Comparison of ENCODE assay signal across 20 mouse cellular contexts in the genomic region with DNA sequence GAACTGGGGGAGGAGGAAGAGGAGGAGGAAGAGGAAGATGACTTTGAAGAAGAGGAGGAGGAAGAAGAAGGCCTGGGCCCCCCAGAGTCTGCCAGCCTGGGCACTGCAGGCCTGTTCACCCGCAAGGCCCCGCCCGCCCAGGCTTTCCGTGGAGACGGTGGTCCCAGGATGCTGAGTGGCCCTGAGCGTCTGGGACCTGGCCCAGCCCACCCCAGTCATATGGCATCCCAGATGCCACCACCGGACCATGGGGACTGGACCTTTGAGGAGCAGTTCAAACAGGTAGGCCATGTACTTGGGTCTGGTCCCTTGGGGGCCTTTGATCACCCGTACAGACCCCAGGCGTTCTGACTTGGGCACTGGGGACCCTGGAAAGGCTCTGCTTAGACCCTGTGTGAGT. TPM values are rescaled to one million over a fixed set of nuclear protein-coding genes. Genes with fewer than 3 reads are reported as not detected.
DNase-seq lines count a peak whose midpoint lies in the region; ATAC-seq and TF ChIP-seq lines count a peak whose summit lies in the region.
"Had no signal": no experiment of that assay in that cellular context is flagged by ENCODE, and none has a peak within 500 bp of the region (broad histone marks: within the 10 kb centered on the region; RNA-seq: fewer than 3 reads in every experiment).

No protein-coding gene starts in this region.

- H3K9ac ChIP-seq in kidney, embryonic 16.5 days (replicated peaks; ENCODE audit: low read length) = no peak overlapping the region; the same call in 1 of the 2 replicates
- no peak overlapping the region for H3K9ac ChIP-seq in stomach, embryonic 15.5 days
- no peak overlapping the region for H3K9ac ChIP-seq in stomach, postnatal 0 days (ENCODE audit: low read length)
- H3K9ac ChIP-seq: kidney, embryonic 15.5 days; limb, embryonic 15.5 days had no signal

- no peaks in the 10 kb centered on the region for H3K27me3 ChIP-seq in kidney, embryonic 16.5 days (ENCODE audit: insufficient read depth, low read length)
- H3K27me3 ChIP-seq in stomach, embryonic 15.5 days (replicated peaks) = no peaks in the 10 kb centered on the region
- no peaks in the 10 kb centered on the region for H3K27me3 ChIP-seq in stomach, postnatal 0 days (ENCODE audit: control insufficient read depth, insufficient read depth, low read length)
- H3K27me3 ChIP-seq: kidney, embryonic 15.5 days; limb, embryonic 15.5 days had no signal

- H3K4me2 ChIP-seq in kidney, embryonic 16.5 days (replicated peaks; ENCODE audit: low read depth, low read length) = no peak overlapping the region
- no peak overlapping the region for H3K4me2 ChIP-seq in stomach, embryonic 15.5 days
- no peak overlapping the region for H3K4me2 ChIP-seq in stomach, postnatal 0 days (replicated peaks; ENCODE audit: low read depth)
- H3K4me2 ChIP-seq: limb, embryonic 15.5 days had no signal

- 88% methylated on average over 9 of the region's 9 CpGs for WGBS in kidney, embryonic 16.5 days
- 77% methylated on average over 9 of the region's 9 CpGs for WGBS in stomach, embryonic 15.5 days
- 80% methylated on average over 9 of the region's 9 CpGs for whole genome bisulfite sequencing in stomach, postnatal 0 days

- peaks cover 24% of the 10 kb centered on the region for H3K36me3 ChIP-seq in kidney, embryonic 16.5 days (ENCODE audit: insufficient read depth, low read length)
- H3K36me3 ChIP-seq in stomach, embryonic 15.5 days = peaks cover 8% of the 10 kb centered on the region; the same call in 1 of the 2 replicates
- peaks cover 2% of the 10 kb centered on the region; the same call in 1 of the 2 replicates for H3K36me3 ChIP-seq in stomach, postnatal 0 days (ENCODE audit: control insufficient read depth, insufficient read depth, low read length)

- peaks cover 78% of the 10 kb centered on the region for H3K4me1 ChIP-seq in kidney, embryonic 16.5 days (ENCODE audit: insufficient read depth, low read length)
- H3K4me1 ChIP-seq in stomach, embryonic 15.5 days = peaks cover 53% of the 10 kb centered on the region
- H3K4me1 ChIP-seq in stomach, postnatal 0 days (replicated peaks; ENCODE audit: control insufficient read depth, insufficient read depth) = peaks cover 22% of the 10 kb centered on the region

- peak overlapping the region; percentile 77; the same call in 1 of the 2 replicates for H3K27ac ChIP-seq in gastrocnemius, adult 2 months
- peak overlapping the region; percentile 41; the same call in 1 of the 2 replicates for H3K27ac ChIP-seq in kidney, embryonic 16.5 days (ENCODE audit: low read length)
- H3K27ac ChIP-seq in stomach, embryonic 15.5 days = peak overlapping the region; percentile 62; the same call in 1 of the 2 replicates
- no peak overlapping the region for H3K27ac ChIP-seq in stomach, postnatal 0 days (replicated peaks)

- no peaks in the 10 kb centered on the region for H3K9me3 ChIP-seq in kidney, embryonic 16.5 days (ENCODE audit: low read length)
- H3K9me3 ChIP-seq in stomach, embryonic 15.5 days = no peaks in the 10 kb centered on the region
- H3K9me3 ChIP-seq in stomach, postnatal 0 days (ENCODE audit: control insufficient read depth, low read length) = no peaks in the 10 kb centered on the region
- H3K9me3 ChIP-seq: kidney, embryonic 15.5 days; limb, embryonic 15.5 days had no signal

- no peak for TF ChIP-seq CTCF in gastrocnemius, adult 2 months (IDR thresholded peaks at IDR 0.05)
- no peak for TF ChIP-seq CTCF in stomach, postnatal 0 days (IDR thresholded peaks at IDR 0.05; ENCODE audit: low read depth)

- intact Hi-C loops in gastrocnemius, adult 2 months (cut with DNase I) = no loop called here

- no peak overlapping the region for H3K4me3 ChIP-seq in gastrocnemius, adult 2 months
- no peak overlapping the region for H3K4me3 ChIP-seq in kidney, embryonic 16.5 days (ENCODE audit: low read length)
- H3K4me3 ChIP-seq in stomach, embryonic 15.5 days (replicated peaks) = no peak overlapping the region
- H3K4me3 ChIP-seq in stomach, postnatal 0 days (ENCODE audit: low read depth, low read length) = no peak overlapping the region
- H3K4me3 ChIP-seq: limb, embryonic 15.5 days had no signal

- DNase-seq in gastrocnemius, adult 2 months = no peak
- DNase-seq in gastrocnemius, postnatal 10 days = no peak
- DNase-seq in kidney, postnatal 36 days = no peak
- DNase-seq in stomach, postnatal 0 days (ENCODE audit: low spot score) = no peak
- DNase-seq in adrenal gland, postnatal 4 days (ENCODE audit: low spot score in 2 of 2) = no peak
- DNase-seq in spleen, adult 12 weeks (ENCODE audit: low spot score) = no peak
- DNase-seq: cerebellum, adult 8-10 months; gastrocnemius, postnatal 14 days; right cerebral cortex, postnatal 14 days; thymus, postnatal 25 days had no signal

- ATAC-seq in kidney, embryonic 16.5 days (ENCODE audit: low FRiP score, low TSS enrichment) = no peak
- no peak for ATAC-seq in stomach, embryonic 15.5 days (ENCODE audit: insufficient read depth, low FRiP score, low read depth)
- ATAC-seq in stomach, postnatal 0 days (ENCODE audit: low FRiP score, low TSS enrichment) = no peak
- ATAC-seq: activated CD4-positive, CD25-positive, alpha-beta regulatory T cell, adult 4 months; forebrain, embryonic 16.5 days had no signal

- no peak for TF ChIP-seq EP300 in stomach, postnatal 0 days (optimal IDR thresholded peaks at IDR 0.05)

RNA-seq across cellular contexts. Expression of a gene that starts 5.0 kb away (rescaled TPM):
- 1 to 10 TPM; 1.8 to 2.1 TPM for total RNA-seq in gastrocnemius, adult 2 months (2021)
- total RNA-seq in gastrocnemius, postnatal 10 days (2021) = 1 to 10 TPM; 2.6 to 4.1 TPM
- polyA plus RNA-seq in kidney, embryonic 16.5 days (2015; fragmentation: Nextera tagmentation; extraction: Ambion mirVana) = 5.5 and 9.2 TPM in 2 replicates
- polyA plus RNA-seq in stomach, embryonic 15.5 days (2015; fragmentation: Nextera tagmentation; extraction: Ambion mirVana) = 9.8 and 10.0 TPM in 2 replicates
- 3.2 and 3.5 TPM in 2 replicates for polyA plus RNA-seq in stomach, postnatal 0 days (2015; fragmentation: Nextera tagmentation; extraction: Ambion mirVana)
- total RNA-seq in adrenal gland, postnatal 4 days (2021) = 10 to 100 TPM; 12.6 to 15.9 TPM

RNA-seq across cellular contexts. Expression of a gene that starts 10.8 kb away (rescaled TPM):
- total RNA-seq in gastrocnemius, adult 2 months (2021) = 100 to 1,000 TPM; 107 to 121 TPM
- 100 to 1,000 TPM; 101 to 108 TPM for total RNA-seq in gastrocnemius, postnatal 10 days (2021)
- polyA plus RNA-seq in kidney, embryonic 16.5 days (2015; fragmentation: Nextera tagmentation; extraction: Ambion mirVana) = 169 and 170 TPM in 2 replicates
- 137 and 140 TPM in 2 replicates for polyA plus RNA-seq in stomach, embryonic 15.5 days (2015; fragmentation: Nextera tagmentation; extraction: Ambion mirVana)
- polyA plus RNA-seq in stomach, postnatal 0 days (2015; fragmentation: Nextera tagmentation; extraction: Ambion mirVana) = 160 and 174 TPM in 2 replicates
- total RNA-seq in adrenal gland, postnatal 4 days (2021) = 100 to 1,000 TPM; 119 to 133 TPM

RNA-seq across cellular contexts. Expression of a gene that starts 15.0 kb away (rescaled TPM):
- total RNA-seq in gastrocnemius, adult 2 months (2021) = under 1 TPM; 0.17 to 0.23 TPM
- total RNA-seq in gastrocnemius, postnatal 10 days (2021) = under 1 TPM; 0.23 to 0.59 TPM
- polyA plus RNA-seq in kidney, embryonic 16.5 days (2015; fragmentation: Nextera tagmentation; extraction: Ambion mirVana) = 1.5 and 2.1 TPM in 2 replicates
- polyA plus RNA-seq in stomach, embryonic 15.5 days (2015; fragmentation: Nextera tagmentation; extraction: Ambion mirVana) = 0.83 and 0.94 TPM in 2 replicates
- polyA plus RNA-seq in stomach, postnatal 0 days (2015; fragmentation: Nextera tagmentation; extraction: Ambion mirVana) = 0.79 and 0.99 TPM in 2 replicates
- total RNA-seq in adrenal gland, postnatal 4 days (2021) = 1 to 10 TPM in 1 of 2 experiments, under 1 TPM in 1; 0.87 to 1.6 TPM
- total RNA-seq: monocyte, adult 5-6 weeks had no signal

RNA-seq across cellular contexts. Expression of a gene that starts 21.1 kb away (rescaled TPM):
- not detected for total RNA-seq in gastrocnemius, adult 2 months (2021)
- not detected for total RNA-seq in gastrocnemius, postnatal 10 days (2021)
- 9.2 TPM in 1 of 2 replicates, not detected in the other for polyA plus RNA-seq in kidney, embryonic 16.5 days (2015; fragmentation: Nextera tagmentation; extraction: Ambion mirVana)
- polyA plus RNA-seq in stomach, embryonic 15.5 days (2015; fragmentation: Nextera tagmentation; extraction: Ambion mirVana) = 4.4 and 13.3 TPM in 2 replicates
- polyA plus RNA-seq in stomach, postnatal 0 days (2015; fragmentation: Nextera tagmentation; extraction: Ambion mirVana) = 8.9 and 18.0 TPM in 2 replicates
- not detected for total RNA-seq in adrenal gland, postnatal 4 days (2021)
- total RNA-seq: gastrocnemius, postnatal 14 days; hematopoietic stem cell, adult 5-6 weeks; layer of hippocampus, postnatal 25 days; monocyte, adult 5-6 weeks had no signal
- polyA plus RNA-seq: activated CD4-positive, CD25-positive, alpha-beta regulatory T cell, adult 4 months; C2C12; limb, embryonic 15.5 days had no signal

RNA-seq across cellular contexts. Expression of a gene that starts 23.1 kb away (rescaled TPM):
- 10 to 100 TPM; 32.6 to 37.2 TPM for total RNA-seq in gastrocnemius, adult 2 months (2021)
- 10 to 100 TPM; 39.6 to 43.8 TPM for total RNA-seq in gastrocnemius, postnatal 10 days (2021)
- 71.0 and 72.4 TPM in 2 replicates for polyA plus RNA-seq in kidney, embryonic 16.5 days (2015; fragmentation: Nextera tagmentation; extraction: Ambion mirVana)
- 43.6 and 47.8 TPM in 2 replicates for polyA plus RNA-seq in stomach, embryonic 15.5 days (2015; fragmentation: Nextera tagmentation; extraction: Ambion mirVana)
- 25.6 and 29.7 TPM in 2 replicates for polyA plus RNA-seq in stomach, postnatal 0 days (2015; fragmentation: Nextera tagmentation; extraction: Ambion mirVana)
- total RNA-seq in adrenal gland, postnatal 4 days (2021) = 10 to 100 TPM; 64.1 to 64.7 TPM
